Mouse (Mus musculus): Measurements from ENCODE around the gene Plppr3.

DNA sequence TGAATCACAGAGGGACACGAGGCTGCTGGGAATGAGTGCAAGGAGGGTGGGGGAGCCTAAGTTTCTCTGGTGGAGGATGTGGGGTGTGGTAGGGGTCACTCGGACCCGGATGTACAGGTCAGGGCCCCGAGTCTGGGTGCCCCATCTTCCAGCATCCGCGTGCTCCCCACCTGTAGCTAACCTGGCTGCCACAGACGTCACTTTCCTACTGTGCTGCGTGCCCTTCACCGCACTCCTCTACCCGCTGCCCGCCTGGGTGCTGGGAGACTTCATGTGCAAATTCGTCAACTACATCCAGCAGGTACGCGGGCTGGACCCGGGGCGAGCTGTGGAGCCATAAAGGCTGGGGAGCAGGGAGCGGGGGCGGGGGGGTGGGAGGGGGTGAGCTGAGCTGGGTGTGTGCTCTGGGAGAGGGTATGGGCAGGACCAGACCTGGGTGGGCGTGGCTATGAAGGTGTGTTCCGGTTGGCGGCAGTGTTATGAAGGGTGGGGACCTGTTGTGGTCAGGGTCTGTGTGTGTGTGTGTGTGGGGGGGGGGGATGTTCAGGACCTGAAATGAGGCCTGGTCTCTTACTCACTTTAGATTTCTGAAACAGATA, 44.9 kb upstream of the Plppr3 start:
- TF ChIP-seq USF1 (IDR thresholded peaks at IDR 0.05; ENCODE audit: low read depth) (no peak), SRF (IDR thresholded peaks at IDR 0.05; ENCODE audit: control insufficient read depth, insufficient read length, low read depth) (no peak), POLR2A (IDR thresholded peaks at IDR 0.05; ENCODE audit: insufficient read length, low read depth) (no peak), TCF12 (IDR thresholded peaks at IDR 0.05; ENCODE audit: insufficient read depth, poor library complexity, severe bottlenecking) (no peak), E2F4 (IDR thresholded peaks at IDR 0.05; ENCODE audit: insufficient read depth) (no peak), MAX (IDR thresholded peaks at IDR 0.05; ENCODE audit: low read depth) (no peak)

Measured in myocyte (in vitro differentiated cells).